Mouse (Mus musculus) adrenal gland, postnatal 25 days (tissue): ENCODE measurements around the gene Zdhhc6. TPM values are rescaled to one million over a fixed set of nuclear protein-coding genes. Genes with fewer than 3 reads are reported as not detected.
A peak's percentile ranks its signal among the peaks of the same experiment; 100 is the strongest.

Experiments
- DNase-seq: peaks from one replicate; pipeline ENCODE4 v3.0.0; 2021; ENCODE audit warnings: mixed read lengths
- long read RNA-seq: library from polyadenylated mRNA; stranded (forward); transcript quantifications from one replicate; pipeline ENCODE4 v2.0.0, GENCODE M21; 2021
- total RNA-seq: library from RNA; stranded (reverse); gene quantifications from 2 replicates; pipeline ENCODE4 v1.2.3, GENCODE M21; 2021

Zdhhc6 gene
- total RNA-seq: 50.3 and 50.9 TPM in 2 replicates
- long read RNA-seq, transcript Zdhhc6-201 (11 exons, 2,263 nt): minor isoform, 14 of 143 reads
- long read RNA-seq, transcript Zdhhc6-207 (11 exons, 2,168 nt): major isoform, 105 of 143 reads
- long read RNA-seq, partial matches to known transcripts: 8 of 143 reads
- long read RNA-seq, other reads (novel, unspliced or antisense): 14 of 143 reads

DNA sequence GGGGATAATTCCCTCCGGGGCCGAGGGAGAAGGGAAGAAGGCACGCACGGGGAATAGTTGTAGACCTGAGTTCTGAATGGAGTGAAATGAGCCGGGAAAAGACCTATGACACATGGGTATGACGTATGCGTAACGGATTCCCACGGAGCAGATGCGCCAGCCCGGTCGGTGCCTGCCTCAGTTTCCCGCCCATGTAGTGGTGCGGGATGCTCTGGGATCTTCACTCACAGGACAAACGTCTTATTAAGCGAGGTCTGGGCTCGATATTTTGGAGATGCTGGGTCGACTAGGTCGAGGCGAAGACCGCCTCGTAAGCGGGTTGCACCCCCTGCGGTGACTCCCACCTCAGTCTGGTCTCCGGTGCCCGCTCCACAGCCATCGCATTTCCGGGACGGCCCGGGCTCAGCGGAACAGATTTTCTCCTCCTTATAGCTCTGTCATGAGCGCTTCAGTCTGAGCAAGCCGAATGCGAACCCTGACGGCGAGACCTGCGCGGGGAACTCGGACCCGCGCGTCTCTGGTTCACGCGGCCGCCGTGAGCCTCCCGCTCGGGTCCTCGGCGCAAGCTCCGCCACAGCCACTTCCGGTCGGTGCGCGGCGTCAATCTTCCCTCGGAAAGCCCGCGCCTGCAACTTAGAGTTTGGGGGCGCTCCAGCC is at the start of gene Zdhhc6:
Gene Zdhhc6 (minus strand): TSS at position 581 of the 657 bp plus-strand sequence.
- DNase-seq: peak; percentile 89

DNA sequence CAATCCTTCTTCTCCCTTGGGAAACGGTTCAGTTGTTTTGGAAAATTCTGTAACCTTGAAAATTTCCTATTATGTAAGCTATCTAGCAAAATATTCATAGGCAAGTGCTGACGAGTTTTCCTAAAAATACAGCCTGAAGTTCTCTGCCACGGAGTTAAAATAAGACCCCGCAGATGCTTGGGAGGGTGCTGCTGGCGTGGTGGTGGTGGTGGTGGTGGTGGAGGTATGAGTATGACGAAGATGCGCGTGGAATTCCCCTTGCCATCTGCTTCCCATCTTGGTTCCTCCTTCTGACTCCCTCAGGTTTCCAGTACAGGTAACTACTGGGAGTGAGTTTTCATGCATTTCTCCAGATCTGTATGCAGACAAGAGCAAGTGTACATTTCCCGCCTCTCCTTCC is 46.8 kb upstream of the Zdhhc6 start:
- no peak for DNase-seq

- DNase-seq: no peak
Observed at GRCm38 (mm10) chr19:55350673-55351378, 35.0 kb upstream of the Zdhhc6 start.

DNA sequence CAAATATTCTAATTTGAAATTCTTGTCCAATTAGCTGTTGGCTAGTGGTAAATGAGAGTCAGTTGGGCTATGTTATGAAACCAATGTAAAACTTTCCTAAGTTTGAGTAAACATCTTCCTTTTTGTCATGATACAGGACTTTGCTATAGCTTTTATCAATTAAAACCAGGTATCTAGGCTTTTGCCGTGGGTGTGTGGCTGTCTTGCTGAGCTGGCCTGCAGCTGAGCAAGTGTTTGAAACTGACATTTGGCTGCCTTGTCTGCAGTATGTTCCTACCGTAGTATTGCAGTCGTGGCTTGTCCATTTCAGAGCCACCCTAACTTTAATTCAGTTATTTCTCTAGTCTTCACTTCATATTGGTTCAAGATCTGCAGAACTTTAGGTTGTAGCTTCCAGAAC is 32.4 kb upstream of the Zdhhc6 start:
- DNase-seq: no peak

DNA sequence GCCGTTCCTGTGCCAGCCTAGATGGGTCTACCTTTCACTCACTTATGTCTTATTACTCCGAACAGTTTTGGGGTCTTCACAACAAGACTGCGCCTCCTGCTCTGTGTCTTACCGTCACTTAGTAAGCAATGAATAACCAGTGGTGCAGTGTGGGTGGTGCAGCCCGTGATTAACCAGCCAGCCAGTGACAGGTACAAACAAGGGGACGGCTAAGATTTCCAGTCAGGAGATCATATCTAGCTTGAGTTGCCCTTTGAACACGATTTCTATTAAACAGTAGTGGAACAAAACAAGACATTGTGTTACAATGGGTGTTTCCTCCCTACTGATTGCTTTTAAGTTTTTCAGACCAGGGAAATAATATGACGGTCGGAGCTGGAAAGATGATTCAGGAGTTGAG is 27.4 kb upstream of the Zdhhc6 start:
- no peak for DNase-seq

- DNase-seq: no peak
Observed at GRCm38 (mm10) chr19:55342423-55342822, 26.6 kb upstream of the Zdhhc6 start.

DNA sequence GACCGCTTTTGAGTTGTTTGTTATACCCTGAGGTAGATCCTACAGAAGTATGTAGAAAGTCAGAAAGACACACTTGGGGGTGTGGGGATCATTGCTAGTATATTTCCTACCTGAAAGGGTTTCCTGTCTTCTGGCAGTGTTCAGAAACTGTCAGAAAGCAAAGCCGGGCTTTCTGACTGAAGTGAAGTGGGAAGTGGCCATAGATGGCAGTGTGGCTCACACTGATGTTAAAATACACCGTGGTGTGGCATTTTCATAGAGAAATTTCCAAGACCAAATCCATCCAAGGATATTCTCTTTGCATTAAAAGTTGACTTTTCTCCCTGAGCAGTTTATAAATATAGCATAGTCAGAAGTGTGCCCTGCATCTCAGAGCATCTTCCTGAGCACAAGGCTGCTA is 25.5 kb upstream of the Zdhhc6 start:
- DNase-seq: no peak

GRCm38 (mm10) chr19:55340521-55340920 is 24.7 kb upstream of the Zdhhc6 start:
- no peak for DNase-seq

DNA sequence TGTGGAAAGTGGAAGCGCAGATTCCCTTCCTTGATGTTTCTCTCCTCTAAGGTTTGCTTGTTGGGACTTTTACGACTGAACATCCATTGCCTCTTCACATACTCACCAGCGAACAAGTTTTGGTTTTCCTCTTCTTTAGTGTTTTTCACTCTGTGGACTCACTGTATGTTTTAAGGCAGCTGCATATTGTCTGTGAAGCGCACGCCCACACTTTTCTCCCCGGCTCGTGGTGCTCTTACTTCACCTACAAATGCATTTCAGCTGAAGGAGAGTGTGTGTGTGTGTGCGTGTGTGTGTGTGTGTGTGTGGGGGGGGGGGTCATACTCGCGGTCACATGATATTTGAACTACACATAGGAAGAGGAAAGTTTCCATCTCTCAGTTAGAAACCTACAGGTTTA is 21.8 kb upstream of the Zdhhc6 start:
- DNase-seq: no peak

DNA sequence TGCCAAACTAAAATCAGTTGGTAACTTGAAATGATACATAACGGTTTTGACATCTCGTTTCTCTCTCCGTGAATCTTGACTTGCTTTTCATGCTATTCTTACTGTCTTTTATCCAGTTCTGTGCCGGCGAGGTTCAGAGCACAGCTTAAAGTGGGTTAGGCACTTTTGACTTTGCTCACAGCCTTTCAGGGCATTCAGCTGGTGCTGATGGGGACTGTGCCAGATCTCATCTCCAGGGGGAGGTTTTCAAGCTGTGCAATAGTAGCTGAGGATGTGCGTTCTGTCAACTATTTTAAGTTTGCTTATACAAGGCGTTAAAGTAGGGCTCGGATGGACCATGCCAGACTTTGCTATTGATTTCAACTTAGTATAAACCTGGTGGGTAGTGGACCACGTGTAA is 21.2 kb upstream of the Zdhhc6 start:
- DNase-seq: no peak

DNA sequence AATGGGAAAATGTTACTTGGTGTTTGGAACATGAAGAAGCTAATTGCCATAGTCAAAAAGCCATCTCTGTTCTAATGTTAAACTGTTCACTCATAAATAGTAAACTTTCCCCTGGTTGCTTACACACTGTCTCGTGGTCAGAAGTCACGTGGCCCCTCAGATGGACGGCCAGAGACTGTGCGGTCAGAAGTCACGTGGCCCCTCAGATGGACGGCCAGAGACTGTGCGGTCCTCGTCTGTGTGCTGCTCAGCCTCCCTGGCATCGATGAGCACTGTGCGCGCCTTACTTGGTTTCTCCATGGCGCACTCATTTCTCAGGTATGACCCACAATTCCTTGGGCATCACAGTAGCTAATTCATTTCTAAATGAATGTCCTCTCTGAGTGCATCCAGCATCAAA is 20.6 kb upstream of the Zdhhc6 start:
- DNase-seq: no peak

GRCm38 (mm10) chr19:55335881-55336280 is 20.0 kb upstream of the Zdhhc6 start:
- DNase-seq: no peak

DNA sequence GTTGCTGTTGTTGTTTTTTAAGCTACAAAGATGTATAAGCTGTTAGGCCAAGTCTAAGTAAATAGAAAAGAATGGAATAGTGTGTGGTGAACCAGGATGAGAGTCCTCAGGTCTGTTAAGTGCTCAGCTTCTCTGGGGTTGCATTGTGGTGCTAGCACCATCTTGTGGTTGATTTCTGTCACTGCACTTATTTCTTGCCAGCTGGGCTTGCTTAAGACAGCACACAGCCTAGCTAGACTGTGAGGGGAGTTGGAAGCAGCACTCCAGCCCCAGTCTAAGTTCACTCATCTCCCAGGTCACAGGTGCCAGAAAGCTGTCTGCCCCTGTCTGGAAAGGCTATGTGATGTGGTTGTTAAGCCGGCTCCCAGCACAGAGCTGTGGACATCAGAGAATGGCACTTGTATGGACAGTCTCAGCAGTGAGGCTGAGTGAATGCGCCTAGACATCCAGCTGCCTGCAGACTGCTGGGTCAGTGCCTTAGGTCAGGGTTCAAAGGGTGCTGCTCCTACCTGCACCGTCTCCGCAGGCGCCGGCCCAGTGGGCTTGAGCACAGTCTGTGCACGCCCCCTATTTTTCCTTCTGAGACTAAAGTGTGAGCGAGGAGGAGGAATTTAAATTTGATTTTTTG is 16.9 kb upstream of the Zdhhc6 start:
- DNase-seq: peak; percentile 10

GRCm38 (mm10) chr19:55331776-55332175 is 15.9 kb upstream of the Zdhhc6 start:
- no peak for DNase-seq

DNA sequence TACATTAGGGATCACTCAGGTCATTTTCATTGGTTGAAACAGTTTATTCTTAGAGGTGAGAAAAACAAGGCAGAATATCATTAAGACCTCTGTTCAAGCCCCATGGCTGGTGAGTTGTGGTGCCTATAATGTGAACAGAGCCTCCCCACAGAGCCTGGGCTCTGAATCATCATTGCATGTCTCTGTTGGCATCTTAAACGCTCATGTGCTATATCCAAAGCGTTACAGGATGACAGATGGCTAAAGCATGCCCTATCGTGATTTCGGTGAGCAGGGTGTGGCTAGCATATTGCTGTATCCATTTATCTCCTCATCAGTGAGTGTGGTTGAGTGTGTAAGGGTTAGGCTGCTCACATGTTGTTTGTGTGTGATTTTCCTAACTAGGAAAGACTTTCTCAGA is 11.7 kb upstream of the Zdhhc6 start:
- no peak for DNase-seq

GRCm38 (mm10) chr19:55322604-55323003 is 6.8 kb upstream of the Zdhhc6 start:
- DNase-seq: no peak

DNA sequence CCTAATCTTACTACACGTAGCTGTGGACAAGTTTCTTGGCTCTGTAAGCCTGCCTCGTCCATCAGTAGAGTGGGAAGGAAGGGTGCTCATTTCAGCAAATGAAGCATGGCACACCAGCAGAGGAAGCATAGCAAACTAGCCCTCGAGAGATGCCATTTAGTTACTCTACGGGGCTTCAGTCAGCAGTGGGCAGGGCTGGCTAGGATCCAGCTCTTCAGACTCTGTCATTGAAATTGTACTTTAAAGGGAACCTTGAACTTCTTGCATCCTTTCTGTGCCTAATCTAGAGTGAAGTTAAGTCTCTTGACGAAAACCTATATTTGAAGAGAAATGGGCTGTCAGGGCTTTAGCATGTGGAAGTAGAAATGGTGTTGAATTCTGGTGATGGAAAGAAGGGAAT is 3.7 kb upstream of the Zdhhc6 start:
- DNase-seq: peak; percentile 28

DNA sequence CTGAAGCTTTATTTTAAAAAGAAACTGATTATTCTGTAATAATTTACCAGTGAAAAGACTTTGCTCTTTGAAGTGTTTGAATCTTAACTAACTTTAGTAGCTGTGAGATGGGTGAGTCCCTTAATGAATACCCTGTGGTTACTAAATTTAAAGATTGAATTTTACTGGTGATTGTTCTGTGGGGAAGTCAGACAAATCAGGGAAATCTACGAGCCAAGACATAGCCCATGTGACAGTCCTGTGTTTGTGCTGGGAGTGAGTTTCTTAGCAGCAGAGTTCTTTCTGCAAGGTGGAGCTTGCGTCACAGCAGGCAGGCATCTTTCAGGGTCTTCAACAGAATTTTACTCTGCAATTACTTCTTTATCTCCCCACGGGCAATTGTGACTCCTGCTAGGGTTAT is 3.2 kb upstream of the Zdhhc6 start:
- no peak for DNase-seq

DNA sequence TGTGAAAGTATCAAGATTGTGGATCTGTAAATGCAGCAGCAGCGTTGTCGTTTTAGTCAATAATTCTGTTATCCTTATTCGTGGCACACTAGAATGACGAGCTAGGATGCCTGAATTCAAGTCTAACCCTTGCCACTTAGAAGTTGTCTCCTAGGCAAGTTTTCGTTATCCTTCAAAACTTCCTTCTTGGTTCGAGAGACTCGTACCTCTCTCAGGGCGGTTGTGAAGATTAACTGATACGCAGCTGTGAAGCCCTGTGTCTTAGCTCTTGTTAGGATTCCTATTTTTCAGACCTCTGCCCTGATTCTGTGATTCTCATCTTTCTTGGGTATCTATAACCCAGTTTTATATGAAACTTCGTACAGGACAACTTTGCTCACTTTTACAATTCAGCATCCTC is 1.1 kb upstream of the Zdhhc6 start:
- no peak for DNase-seq

- DNase-seq: peak; percentile 84
Observed at GRCm38 (mm10) chr19:55316109-55316714, 380 bp upstream of the Zdhhc6 start, which contains the start of gene Vti1a. TSS of gene Vti1a (plus strand) at chr19:55316295.

DNA sequence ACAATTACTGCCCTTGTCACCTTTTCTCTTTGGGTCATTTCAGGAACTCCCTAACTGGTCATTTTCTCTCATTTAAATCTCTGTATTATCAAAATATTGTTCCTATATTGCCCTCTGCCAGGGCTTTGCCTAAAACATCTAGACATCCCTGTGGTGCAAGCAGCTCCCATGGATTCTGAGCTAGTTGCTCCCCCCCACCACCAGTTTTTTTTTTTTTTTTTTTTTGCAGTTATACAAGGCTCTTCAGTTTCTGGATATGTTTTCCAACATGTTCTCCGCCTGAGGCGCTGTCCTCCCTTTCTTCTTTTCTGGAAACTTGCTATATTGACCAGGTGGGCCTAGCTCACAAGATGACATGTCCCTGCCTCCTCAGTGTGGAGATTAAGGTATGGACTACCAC is 2.2 kb downstream of the Zdhhc6 start:
- DNase-seq: no peak

DNA sequence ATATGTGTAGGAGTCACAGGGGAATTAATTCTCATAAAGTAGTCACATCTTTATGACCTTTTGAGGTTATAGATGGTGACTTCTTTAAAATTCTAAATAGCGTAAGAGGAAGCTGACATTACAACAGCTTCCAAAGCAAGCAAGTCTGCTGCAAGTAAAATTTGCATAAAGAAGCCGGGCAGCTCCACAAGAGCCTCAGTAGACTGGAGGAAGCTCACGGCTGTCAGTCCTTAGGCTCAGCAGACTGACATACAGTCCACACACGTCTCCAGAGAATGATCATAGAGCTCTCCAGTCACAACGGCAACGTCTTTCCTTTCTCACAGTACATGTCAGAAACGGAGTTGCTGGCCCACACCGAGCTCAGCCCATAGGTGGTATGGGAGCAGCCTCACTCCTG is 4.0 kb downstream of the Zdhhc6 start:
- no peak for DNase-seq

DNA sequence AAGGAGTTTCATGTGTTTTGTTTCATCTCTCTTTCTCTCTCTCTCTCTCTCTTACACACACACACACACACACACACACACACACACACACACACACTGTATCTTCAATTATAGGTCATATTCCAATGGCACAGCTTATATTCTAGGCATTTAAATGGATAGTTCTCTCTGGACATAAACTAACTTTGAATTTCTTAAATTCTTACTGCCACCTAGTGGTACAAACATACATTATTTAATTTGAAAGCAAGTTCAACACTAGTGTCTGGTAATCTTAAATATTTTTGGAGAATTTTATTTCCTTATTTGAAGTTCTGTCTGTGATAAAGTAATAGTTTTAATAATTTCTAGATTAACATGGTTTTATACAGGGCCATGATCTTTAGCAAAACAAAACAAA is 10.8 kb downstream of the Zdhhc6 start:
- DNase-seq: no peak
